Mouse (Mus musculus): Measurements from ENCODE around the gene Adamts1. TPM values are rescaled to one million over a fixed set of nuclear protein-coding genes. Genes with fewer than 3 reads are reported as not detected.

Gene Adamts1
- polyA plus RNA-seq, 1 experiment from 2014 or later, result 14.8 TPM

DNA sequence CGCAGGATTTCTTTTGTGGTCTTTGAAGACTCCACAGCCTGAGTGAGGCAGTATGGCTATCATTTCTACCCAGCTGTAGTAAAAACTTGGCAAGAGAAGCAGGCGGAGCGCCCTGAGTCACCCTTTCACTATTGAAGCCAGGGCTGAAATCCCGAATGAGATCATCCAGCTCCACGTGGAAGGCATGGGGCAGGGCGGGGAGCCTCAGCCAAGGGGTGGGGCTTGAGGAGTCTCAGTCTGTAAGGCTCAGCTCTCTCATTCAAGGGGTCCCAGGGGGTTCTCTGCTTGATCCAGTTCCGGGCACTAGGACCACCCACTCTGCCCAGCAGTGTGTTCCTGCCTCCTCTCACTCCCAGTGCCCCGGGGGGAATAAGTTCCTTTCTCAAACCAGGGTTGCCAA lies 2.2 kb downstream of the Adamts1 start:
- Histone ChIP-seq H3K4me2 (replicated peaks) (peak overlapping the region; percentile 99), H3K27ac (no peak overlapping the region), H3K4me1 (peaks cover 22% of the 10 kb centered on the region), H3K4me3 (peak overlapping the region; percentile 62), H3K9ac (peak overlapping the region; percentile 21; the same call in 1 of the 2 replicates), H3K27me3 (replicated peaks) (no peaks in the 10 kb centered on the region), H3K9me3 (no peaks in the 10 kb centered on the region), H3K36me3 (peaks cover 22% of the 10 kb centered on the region)
- 4% methylated on average over 8 of the region's 8 CpGs for WGBS
- ATAC-seq (ENCODE audit: low FRiP score, low read depth), result peak; percentile 78

DNA sequence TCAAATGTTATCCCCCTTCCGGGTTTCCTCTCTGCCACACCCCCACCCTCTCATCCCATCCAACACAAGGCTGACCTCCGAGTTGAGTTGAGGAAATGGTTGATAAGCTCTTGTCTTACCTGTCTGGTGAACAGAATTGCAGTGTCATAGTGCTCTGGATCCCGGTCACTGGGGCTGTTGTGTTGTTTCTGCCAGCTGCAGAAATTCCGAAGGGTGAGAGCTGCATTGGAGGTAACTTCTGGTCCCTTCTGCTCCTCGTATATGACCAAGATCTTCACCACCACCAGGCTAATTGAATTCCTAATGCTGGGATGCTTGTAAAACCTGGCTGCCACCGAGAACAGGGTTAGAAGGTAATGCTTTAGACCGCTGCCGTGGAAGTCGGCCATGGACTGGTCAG lies 2.9 kb downstream of the Adamts1 start:
- Histone ChIP-seq H3K27me3 (replicated peaks) (no peaks in the 10 kb centered on the region), H3K36me3 (peaks cover 29% of the 10 kb centered on the region), H3K27ac (no peak overlapping the region), H3K9me3 (no peaks in the 10 kb centered on the region), H3K9ac (no peak overlapping the region), H3K4me3 (no peak overlapping the region), H3K4me2 (replicated peaks) (peak overlapping the region; percentile 99), H3K4me1 (peaks cover 22% of the 10 kb centered on the region)
- 70% methylated on average over 9 of the region's 9 CpGs for WGBS
- no peak for ATAC-seq (ENCODE audit: low FRiP score, low read depth)

GRCm38 (mm10) chr16:85798334-85798733 lies 4.6 kb downstream of the Adamts1 start:
- peaks cover 15% of the 10 kb centered on the region for H3K4me1 ChIP-seq
- peaks cover 30% of the 10 kb centered on the region for H3K36me3 ChIP-seq
- H3K9me3 ChIP-seq, result no peaks in the 10 kb centered on the region
- 94% methylated on average over 7 of the region's 7 CpGs for WGBS
- H3K27ac ChIP-seq, result no peak overlapping the region
- H3K4me2 ChIP-seq (replicated peaks), result no peak overlapping the region
- no peak for ATAC-seq (ENCODE audit: low FRiP score, low read depth)
- no peak overlapping the region for H3K9ac ChIP-seq
- no peak overlapping the region for H3K4me3 ChIP-seq
- H3K27me3 ChIP-seq (replicated peaks), result no peaks in the 10 kb centered on the region

- Histone ChIP-seq H3K36me3 (peaks cover 30% of the 10 kb centered on the region), H3K9me3 (no peaks in the 10 kb centered on the region), H3K9ac (no peak overlapping the region), H3K27ac (no peak overlapping the region), H3K4me1 (peaks cover 10% of the 10 kb centered on the region), H3K4me3 (no peak overlapping the region), H3K4me2 (replicated peaks) (no peak overlapping the region), H3K27me3 (replicated peaks) (no peaks in the 10 kb centered on the region)
- no peak for ATAC-seq (ENCODE audit: low FRiP score, low read depth)
- 98% methylated on average over 4 of the region's 4 CpGs for WGBS
Measured at GRCm38 (mm10) chr16:85797161-85797560, 5.8 kb downstream of the Adamts1 start.

GRCm38 (mm10) chr16:85795731-85796130 lies 7.2 kb downstream of the Adamts1 start:
- no peak overlapping the region for H3K9ac ChIP-seq
- H3K27ac ChIP-seq, result no peak overlapping the region
- WGBS, result 97% methylated on average over 7 of the region's 7 CpGs
- peaks cover 30% of the 10 kb centered on the region for H3K36me3 ChIP-seq
- peaks cover 2% of the 10 kb centered on the region; the same call in 1 of the 2 replicates for H3K4me1 ChIP-seq
- H3K4me2 ChIP-seq (replicated peaks), result no peak overlapping the region
- no peak for ATAC-seq (ENCODE audit: low FRiP score, low read depth)
- no peak overlapping the region for H3K4me3 ChIP-seq
- no peaks in the 10 kb centered on the region for H3K27me3 ChIP-seq (replicated peaks)
- H3K9me3 ChIP-seq, result no peaks in the 10 kb centered on the region

DNA sequence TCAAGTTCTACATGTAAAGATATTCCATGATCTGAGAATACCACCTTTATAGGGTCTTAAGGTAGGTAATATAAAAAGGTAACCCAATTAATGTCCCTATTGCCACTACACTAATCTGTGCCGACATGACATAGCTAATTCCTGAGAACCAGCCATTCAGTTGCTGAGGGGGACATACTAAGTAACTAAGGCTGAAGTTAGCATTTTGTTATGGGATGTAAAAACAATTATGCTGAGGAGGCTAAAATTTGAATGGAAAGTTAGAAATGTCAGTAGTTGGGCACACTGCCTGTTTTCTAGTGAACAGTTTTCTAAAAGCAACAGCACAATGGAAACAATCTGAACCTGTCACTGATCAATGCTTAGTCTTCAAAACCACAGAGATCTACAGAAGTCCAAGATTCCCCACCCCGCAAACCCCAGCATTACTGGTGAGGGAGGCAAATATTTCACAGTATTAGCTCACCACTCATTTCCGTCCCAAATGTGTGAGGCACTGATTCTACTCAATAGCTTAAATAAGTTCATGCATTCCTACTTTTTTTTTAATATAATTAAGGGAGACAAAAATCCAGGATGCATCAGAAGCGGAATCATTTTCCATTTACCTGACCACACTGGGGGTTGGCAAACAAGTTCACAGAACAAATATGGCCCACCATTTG lies 9.6 kb downstream of the Adamts1 start:
- Histone ChIP-seq H3K27me3 (replicated peaks) (no peaks in the 10 kb centered on the region), H3K36me3 (peaks cover 28% of the 10 kb centered on the region), H3K4me2 (replicated peaks) (no peak overlapping the region), H3K9me3 (no peaks in the 10 kb centered on the region), H3K27ac (no peak overlapping the region), H3K9ac (no peak overlapping the region), H3K4me3 (no peak overlapping the region), H3K4me1 (no peaks in the 10 kb centered on the region)
- 93% methylated on average over 4 of the region's 4 CpGs for WGBS
- no peak for ATAC-seq (ENCODE audit: low FRiP score, low read depth)

DNA sequence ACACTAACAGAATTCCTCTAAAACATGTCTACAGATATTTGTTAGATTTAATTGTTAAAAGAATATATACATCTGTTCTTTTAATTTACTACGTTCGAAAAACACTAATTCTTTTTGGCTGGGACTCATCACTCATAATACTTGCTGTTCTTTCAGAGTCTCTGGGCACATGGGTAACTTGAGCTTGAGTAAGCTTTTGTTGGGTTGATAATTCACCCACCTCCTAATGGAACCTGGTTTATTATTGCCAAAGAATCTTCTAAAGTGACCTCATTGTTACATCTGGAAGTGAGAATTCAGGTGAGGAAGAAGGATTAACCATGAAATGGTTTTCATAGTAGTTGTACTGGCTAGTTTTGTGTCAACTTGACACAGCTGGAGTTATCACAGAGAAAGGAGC lies 21.8 kb downstream of the Adamts1 start:
- no peak for ATAC-seq (ENCODE audit: low FRiP score, low read depth)
- H3K9me3 ChIP-seq, result no peaks in the 10 kb centered on the region
- 91% methylated on average over 2 of the region's 2 CpGs for WGBS

GRCm38 (mm10) chr16:85779775-85780174 lies 23.1 kb downstream of the Adamts1 start:
- ATAC-seq (ENCODE audit: low FRiP score, low read depth), result peak; percentile 61; the same call in 1 of the 2 replicates
- no peaks in the 10 kb centered on the region for H3K36me3 ChIP-seq
- H3K9me3 ChIP-seq, result no peaks in the 10 kb centered on the region
- H3K9ac ChIP-seq, result no peak overlapping the region
- no peak overlapping the region for H3K4me2 ChIP-seq (replicated peaks)
- H3K4me1 ChIP-seq, result no peaks in the 10 kb centered on the region
- no peak overlapping the region for H3K4me3 ChIP-seq
- H3K27me3 ChIP-seq (replicated peaks), result no peaks in the 10 kb centered on the region
- H3K27ac ChIP-seq, result no peak overlapping the region

More for the DNA sequence above, 21.8 kb downstream of the Adamts1 start:
- no peaks in the 10 kb centered on the region for H3K4me1 ChIP-seq
- H3K4me3 ChIP-seq, result no peak overlapping the region
- no peak overlapping the region for H3K9ac ChIP-seq
- H3K27me3 ChIP-seq (replicated peaks), result no peaks in the 10 kb centered on the region
- H3K4me2 ChIP-seq (replicated peaks), result no peak overlapping the region
- H3K36me3 ChIP-seq, result no peaks in the 10 kb centered on the region
- H3K27ac ChIP-seq, result no peak overlapping the region

DNA sequence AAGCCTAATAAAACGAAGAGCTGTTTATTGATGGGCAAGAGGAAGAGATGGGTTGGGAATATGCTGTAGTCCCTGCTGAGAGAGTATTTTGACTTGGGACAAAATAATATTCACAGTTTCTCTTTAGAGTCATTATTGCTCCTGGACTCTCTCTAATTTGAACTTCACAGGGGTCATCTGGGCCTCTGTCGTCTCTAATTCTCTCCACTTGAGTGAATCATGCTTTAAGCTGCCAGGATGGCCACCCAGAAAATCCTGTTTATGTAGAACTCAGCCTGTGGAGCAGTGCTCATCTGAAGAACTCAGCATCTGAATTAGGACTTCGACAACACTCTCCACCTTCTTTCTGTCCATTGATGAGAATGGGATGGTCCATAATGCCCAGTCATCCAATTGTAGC lies 30.6 kb downstream of the Adamts1 start:
- Histone ChIP-seq H3K36me3 (no peaks in the 10 kb centered on the region), H3K4me3 (no peak overlapping the region), H3K27ac (no peak overlapping the region), H3K27me3 (replicated peaks) (no peaks in the 10 kb centered on the region), H3K4me1 (no peaks in the 10 kb centered on the region), H3K4me2 (replicated peaks) (no peak overlapping the region), H3K9me3 (no peaks in the 10 kb centered on the region), H3K9ac (no peak overlapping the region)
- WGBS, result 82% methylated on average over 3 of the region's 3 CpGs
- no peak for ATAC-seq (ENCODE audit: low FRiP score, low read depth)

- H3K27ac ChIP-seq, result no peak overlapping the region
- H3K4me3 ChIP-seq, result no peak overlapping the region
- ATAC-seq (ENCODE audit: low FRiP score, low read depth), result no peak
- H3K9ac ChIP-seq, result no peak overlapping the region
- H3K4me2 ChIP-seq (replicated peaks), result no peak overlapping the region
- H3K27me3 ChIP-seq (replicated peaks), result no peaks in the 10 kb centered on the region
- H3K4me1 ChIP-seq, result no peaks in the 10 kb centered on the region
- 59% methylated on average over 4 of the region's 4 CpGs for WGBS
- no peaks in the 10 kb centered on the region for H3K9me3 ChIP-seq
- H3K36me3 ChIP-seq, result no peaks in the 10 kb centered on the region
Measured at GRCm38 (mm10) chr16:85767341-85767740, 35.6 kb downstream of the Adamts1 start.

DNA sequence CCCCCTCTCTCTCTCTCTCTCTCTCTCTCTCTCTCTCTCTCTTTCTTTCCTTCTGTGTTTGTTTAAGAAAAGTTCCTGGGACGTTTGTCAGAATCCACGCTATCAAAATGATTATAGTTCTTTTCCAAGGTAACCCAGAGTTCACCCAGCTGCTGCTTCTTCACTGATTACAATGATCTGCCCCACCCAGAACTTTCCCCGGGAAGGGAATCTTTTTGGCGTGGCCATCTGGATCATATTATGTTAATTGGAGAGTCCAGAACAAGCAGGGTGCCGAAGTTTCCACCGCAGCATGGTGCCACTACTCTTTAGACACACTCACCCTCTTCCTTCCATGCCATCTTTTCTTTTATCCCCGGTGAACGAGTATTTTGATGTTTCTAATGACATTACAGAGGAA lies 37.2 kb downstream of the Adamts1 start:
- no peaks in the 10 kb centered on the region for H3K27me3 ChIP-seq (replicated peaks)
- no peaks in the 10 kb centered on the region for H3K36me3 ChIP-seq
- no peak overlapping the region for H3K9ac ChIP-seq
- H3K4me2 ChIP-seq (replicated peaks), result no peak overlapping the region
- no peak overlapping the region for H3K4me3 ChIP-seq
- ATAC-seq (ENCODE audit: low FRiP score, low read depth), result no peak
- 72% methylated on average over 8 of the region's 8 CpGs for WGBS
- H3K27ac ChIP-seq, result no peak overlapping the region
- H3K4me1 ChIP-seq, result no peaks in the 10 kb centered on the region
- no peaks in the 10 kb centered on the region for H3K9me3 ChIP-seq

DNA sequence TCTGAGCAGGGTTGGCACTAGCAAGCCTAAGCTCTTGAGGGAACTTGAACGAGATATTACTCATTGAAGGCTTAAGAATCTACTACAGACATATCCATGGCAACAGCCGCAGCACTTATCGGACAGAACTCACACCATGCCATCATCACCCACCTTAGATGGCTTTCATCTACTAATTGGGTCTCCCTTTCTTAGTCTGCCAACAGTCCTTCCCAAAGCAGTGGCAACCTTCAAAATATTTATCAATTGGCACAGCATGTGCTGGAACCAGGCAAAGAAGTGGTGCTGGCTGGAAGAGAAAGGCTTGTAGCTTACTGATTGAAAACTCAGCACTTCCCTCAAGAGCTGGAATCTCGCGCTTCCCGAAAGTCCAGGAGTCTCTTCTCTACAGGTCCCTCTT lies 37.7 kb downstream of the Adamts1 start:
- 80% methylated on average over 6 of the region's 6 CpGs for WGBS
- Histone ChIP-seq H3K36me3 (no peaks in the 10 kb centered on the region), H3K27me3 (replicated peaks) (no peaks in the 10 kb centered on the region), H3K9me3 (no peaks in the 10 kb centered on the region), H3K4me1 (no peaks in the 10 kb centered on the region), H3K9ac (no peak overlapping the region), H3K27ac (no peak overlapping the region), H3K4me2 (replicated peaks) (no peak overlapping the region), H3K4me3 (no peak overlapping the region)
- ATAC-seq (ENCODE audit: low FRiP score, low read depth), result no peak

GRCm38 (mm10) chr16:85762052-85762665 lies 40.8 kb downstream of the Adamts1 start:
- no peaks in the 10 kb centered on the region for H3K36me3 ChIP-seq
- no peaks in the 10 kb centered on the region for H3K27me3 ChIP-seq (replicated peaks)
- H3K27ac ChIP-seq, result no peak overlapping the region
- no peak overlapping the region for H3K9ac ChIP-seq
- H3K4me2 ChIP-seq (replicated peaks), result no peak overlapping the region
- H3K4me3 ChIP-seq, result no peak overlapping the region
- 87% methylated on average over 10 of the region's 10 CpGs for WGBS
- H3K9me3 ChIP-seq, result no peaks in the 10 kb centered on the region
- no peaks in the 10 kb centered on the region for H3K4me1 ChIP-seq
- no peak for ATAC-seq (ENCODE audit: low FRiP score, low read depth)
